Mouse (Mus musculus) small intestine, adult 2 months (tissue): Measurements from ENCODE around the gene 1700001O22Rik.

Source experiments
- CTCF ChIP-seq: fragments of 200-500 bp; IDR thresholded peaks from 2 replicates; pipeline ENCODE4 v1.5.1; 2012; ENCODE audit warnings: low read depth, mild to moderate bottlenecking, control low read depth, inconsistent platforms, low read length, moderate library complexity, mixed read lengths; ENCODE audit not compliant: insufficient replicate concordance, insufficient read length; ENCODE audit errors: extremely low read depth
- POLR2A ChIP-seq: fragments of 200-500 bp; IDR thresholded peaks from 2 replicates; pipeline ENCODE4 v1.6.1; 2012; ENCODE audit warnings: low read depth, mild to moderate bottlenecking, control low read depth, inconsistent platforms, low read length, moderate library complexity

DNA sequence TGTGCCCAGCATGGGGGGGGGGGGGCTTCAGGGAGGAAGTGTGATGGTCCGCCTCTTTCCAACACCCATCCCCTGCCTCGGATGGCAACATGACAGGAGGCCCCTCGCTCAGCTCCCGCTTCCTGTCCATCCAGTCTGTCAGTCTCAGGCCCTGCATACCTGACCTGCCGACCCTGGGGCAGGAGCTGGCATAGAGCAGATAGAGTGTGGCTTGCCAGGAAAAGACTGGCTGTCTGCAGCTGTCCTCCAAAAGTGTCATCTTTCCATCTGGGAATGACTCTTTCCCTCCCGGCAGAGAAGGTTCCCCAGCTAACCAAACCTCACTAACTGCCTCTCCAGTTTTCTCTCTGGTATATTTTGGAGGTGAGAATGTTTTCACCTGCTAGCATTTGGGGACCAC, 47.1 kb upstream of the 1700001O22Rik start:
- TF ChIP-seq POLR2A (no peak), CTCF (no peak)
